Mouse (Mus musculus) retina, adult 2 months (tissue): ENCODE data around the gene Pcsk7.
A peak's percentile ranks its signal among the peaks of the same experiment; 100 is the strongest.

ENCODE experiments used
- DNase-seq: peaks from one replicate; pipeline ENCODE4 v3.0.0-alpha.2; 2012; ENCODE audit warnings: low read depth, low spot score

Pcsk7 gene

DNA sequence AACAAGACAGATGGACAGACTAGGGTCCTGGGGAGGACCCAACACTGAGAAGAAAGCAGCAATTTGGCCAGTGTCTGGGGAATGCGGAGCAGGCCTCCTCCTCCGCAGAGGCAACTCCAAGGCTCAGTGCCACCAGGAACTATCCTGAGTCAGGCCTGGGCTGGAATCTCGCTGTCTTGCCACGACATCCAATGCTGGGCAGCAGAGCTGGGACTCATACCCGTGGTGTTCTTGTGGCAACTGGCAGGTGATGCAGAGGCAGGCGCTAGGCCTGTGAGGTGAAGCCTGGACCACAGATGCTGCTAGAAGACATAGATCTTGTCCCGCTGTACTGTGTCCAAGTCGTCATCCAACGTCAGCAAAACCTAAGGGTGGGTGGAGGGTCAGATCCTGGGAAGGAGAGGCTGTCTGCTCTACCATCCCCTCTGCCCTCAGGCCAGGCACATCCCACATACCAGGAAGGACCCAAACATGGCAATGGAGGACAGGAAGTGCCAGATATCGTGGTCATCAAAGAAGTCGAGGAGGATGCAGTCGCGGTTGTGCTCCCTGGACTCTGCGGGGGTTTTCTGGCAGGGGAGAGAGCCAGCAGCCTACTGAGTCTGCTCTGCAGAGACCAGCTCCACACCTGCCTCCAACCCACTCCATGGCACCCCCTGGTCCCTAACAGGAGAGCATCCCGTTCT is 32.8 kb downstream of the Pcsk7 start:
- no peak for DNase-seq

GRCm38 (mm10) chr9:45939794-45940193 is 33.5 kb downstream of the Pcsk7 start:
- no peak for DNase-seq

GRCm38 (mm10) chr9:45941329-45941888 is 35.1 kb downstream of the Pcsk7 start:
- no peak for DNase-seq

- DNase-seq: no peak
Measured at GRCm38 (mm10) chr9:45942464-45942863, 36.2 kb downstream of the Pcsk7 start.

GRCm38 (mm10) chr9:45942916-45943315 is 36.6 kb downstream of the Pcsk7 start:
- no peak for DNase-seq

DNA sequence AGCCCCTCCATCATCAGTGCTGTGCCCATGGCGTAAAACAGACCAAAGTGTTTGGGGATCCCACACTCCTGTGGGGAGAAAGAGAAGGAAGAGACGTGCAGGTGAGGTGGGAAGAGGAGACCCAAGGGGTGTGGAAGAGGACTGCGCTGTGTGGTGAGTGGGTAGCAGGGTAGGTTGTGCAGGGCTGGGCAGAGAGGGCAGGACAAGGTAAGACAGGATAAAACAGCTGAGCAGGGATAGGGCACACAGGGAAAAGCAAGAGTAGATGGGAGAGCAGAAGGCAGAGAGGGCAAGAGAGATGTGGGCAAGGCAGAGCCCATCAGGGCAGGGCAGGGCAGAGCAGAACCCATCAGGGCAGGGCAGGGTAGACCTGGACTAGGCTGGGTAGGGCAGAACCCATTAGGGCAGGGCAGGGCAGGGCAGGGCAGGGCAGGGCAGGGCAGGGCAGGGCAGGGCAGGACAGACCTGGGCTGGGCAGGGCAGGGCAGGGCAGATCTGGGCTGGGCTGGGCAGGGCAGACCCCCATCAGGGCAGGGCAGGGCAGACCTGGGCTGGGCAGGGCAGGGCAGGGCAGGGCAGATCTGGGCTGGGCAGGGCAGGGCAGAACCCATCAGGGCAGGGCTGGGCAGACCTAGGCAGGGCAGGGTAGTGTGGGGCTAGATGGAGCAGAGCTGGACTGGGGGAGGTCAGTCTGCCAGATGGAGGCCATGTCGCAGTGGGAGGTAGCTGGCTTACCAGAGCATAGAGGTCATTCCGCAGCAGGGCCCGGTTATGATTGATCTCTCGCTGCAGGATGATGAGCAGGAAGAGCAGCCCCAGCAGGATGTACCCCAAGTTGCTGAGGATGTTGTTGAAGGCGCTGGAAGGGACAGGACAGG is 37.6 kb downstream of the Pcsk7 start:
- no peak for DNase-seq

DNA sequence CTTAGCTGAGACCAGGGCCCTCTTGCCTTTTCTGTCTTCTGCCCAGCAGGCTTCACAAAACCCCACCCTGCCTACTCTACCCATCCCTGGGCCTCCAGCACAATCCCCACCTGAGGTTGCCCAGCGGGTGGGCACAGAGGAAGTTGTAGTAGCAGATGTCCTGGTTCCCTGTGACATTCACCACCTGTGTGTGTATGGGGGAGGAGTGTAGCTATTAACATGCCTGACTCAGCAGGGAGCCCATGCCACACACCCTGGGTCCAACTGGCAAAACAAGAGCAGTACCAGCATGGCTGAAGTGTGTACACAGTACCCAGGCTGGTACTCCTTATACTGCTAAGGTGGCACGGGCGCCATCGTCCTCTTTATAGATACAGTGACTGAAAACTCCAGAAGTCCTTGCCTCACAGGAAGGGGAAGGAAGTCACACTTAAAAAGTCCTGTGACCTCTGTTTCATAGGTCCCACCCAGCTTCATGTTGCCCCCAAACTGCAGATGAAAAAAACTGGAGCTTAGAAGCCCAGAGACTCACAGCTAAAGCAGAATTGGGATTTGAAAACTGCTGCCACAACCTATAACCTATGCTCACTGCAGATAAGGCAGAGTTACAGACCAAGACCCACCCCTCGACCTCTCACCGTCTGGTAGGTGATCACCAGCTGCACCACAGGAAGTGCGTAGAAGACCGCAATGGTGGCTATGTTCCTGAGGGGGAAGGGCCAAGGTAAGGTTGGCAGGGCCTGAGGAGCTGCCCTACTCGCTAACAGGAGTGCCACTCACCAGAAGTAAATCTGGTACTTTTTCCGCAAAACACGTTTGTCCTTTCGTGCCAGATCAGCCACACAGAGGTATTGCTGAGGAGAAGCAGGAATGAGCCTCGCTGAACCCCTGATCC is 38.5 kb downstream of the Pcsk7 start:
- DNase-seq: no peak

DNA sequence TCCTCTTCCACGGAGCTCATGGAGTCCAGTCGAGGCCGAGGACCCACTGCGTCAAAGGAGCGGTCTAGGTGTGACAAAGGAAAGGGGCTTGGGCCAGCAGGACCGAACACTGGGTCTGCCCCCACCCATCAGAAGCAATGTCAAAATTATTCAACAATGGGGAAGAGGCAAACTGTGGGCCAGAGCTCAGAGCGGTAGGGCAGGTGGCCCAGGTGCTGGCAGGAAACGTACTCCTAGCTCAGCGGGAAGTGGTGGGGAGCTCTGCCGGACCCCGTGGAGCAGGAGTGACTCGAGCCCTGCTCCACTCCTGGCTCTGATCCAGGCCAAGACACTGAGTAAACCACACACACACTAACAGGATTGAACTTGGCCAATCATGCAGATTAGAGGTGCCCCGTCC is 39.4 kb downstream of the Pcsk7 start:
- DNase-seq: no peak

DNA sequence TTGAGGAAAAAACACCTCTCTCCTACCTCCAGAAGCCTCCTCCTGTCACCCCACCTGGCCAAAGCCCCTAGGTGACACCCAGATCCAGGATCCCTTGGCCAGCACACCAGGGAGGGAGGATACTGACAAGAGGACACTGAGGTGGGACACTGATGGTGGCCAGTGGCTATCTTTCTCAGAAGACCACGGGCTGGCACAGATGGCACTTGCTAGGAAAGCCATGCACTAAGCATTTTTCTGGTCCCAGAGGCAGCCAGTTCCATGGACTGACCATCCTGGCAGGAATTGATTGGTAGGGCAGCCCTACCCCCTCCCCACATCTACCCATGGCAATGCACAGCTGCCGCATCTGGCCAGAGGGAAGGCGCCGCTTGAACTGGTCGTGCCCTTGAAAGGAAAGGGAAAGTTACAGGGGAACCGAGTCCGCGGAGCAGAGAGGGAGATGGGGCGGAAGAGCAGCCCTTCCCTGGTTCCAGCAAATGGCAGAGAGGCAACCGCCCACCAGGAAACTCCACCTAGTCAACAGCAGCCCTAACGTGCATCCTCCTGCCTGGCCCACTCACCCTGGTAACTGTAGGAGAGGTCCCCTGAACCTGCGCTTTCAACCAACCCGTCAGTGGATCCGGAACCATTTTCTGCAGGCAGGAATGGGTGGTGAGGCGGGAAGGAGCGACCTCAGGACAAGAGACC is 40.0 kb downstream of the Pcsk7 start:
- DNase-seq: no peak

GRCm38 (mm10) chr9:45946872-45947183 is 40.5 kb downstream of the Pcsk7 start:
- DNase-seq: no peak

DNA sequence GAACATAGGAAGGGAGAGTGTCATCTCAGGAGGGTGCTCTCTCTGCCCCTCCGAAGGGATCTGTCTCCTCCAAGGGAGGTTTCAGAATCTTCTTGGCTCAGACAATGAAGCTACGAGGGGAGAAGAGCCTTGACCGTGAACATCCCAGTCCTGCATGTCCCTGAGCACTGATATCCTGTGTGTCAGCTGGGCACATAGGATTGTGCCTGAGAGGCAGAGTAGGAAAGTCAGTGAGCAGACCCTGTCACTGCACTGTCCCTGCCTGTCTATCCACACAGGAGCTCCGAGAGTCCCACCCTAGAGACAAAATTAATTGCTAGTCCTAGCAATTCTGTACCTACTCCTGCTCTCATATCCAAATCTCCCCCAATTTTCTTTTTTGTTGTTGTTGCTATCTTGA is 45.8 kb downstream of the Pcsk7 start:
- DNase-seq: no peak

- DNase-seq: no peak
Measured at GRCm38 (mm10) chr9:45952890-45953289, 46.6 kb downstream of the Pcsk7 start.

DNA sequence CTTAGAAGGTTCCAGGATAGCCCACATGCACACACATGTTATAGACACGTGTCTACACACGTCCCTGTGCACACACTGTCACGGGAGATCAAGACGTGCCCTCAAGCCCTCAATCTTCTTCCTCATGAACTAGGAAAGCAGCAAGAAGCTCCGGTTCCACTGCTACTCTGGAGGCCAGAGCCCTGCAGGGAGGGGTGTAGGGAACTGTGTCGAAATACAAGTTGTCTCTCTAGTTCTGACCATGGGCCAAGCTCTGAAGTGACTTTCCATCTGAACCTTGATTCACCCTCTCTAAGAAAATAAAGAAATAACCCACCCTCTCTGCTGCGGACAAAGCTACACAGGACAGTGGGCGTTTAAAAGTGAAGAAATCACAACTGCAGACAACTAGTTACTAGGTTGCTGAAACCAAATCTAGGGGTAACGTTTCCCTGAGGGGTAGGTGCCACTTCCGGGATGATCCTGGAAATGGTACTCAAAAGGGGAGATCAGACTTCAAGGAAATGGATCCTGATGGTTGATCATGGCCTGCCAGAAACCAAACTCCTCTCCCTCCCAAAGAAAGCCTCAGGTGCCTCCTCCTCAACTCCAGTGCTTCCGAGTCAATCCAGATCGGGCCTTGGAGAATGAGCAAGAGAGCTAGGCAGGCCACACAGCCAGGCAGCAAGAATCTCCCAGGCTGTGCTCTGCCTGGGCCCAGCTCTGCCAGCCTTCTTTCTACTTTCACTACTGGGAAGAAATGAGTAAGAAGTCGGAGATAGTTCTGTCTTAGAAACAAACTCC is 47.4 kb downstream of the Pcsk7 start:
- no peak for DNase-seq

DNA sequence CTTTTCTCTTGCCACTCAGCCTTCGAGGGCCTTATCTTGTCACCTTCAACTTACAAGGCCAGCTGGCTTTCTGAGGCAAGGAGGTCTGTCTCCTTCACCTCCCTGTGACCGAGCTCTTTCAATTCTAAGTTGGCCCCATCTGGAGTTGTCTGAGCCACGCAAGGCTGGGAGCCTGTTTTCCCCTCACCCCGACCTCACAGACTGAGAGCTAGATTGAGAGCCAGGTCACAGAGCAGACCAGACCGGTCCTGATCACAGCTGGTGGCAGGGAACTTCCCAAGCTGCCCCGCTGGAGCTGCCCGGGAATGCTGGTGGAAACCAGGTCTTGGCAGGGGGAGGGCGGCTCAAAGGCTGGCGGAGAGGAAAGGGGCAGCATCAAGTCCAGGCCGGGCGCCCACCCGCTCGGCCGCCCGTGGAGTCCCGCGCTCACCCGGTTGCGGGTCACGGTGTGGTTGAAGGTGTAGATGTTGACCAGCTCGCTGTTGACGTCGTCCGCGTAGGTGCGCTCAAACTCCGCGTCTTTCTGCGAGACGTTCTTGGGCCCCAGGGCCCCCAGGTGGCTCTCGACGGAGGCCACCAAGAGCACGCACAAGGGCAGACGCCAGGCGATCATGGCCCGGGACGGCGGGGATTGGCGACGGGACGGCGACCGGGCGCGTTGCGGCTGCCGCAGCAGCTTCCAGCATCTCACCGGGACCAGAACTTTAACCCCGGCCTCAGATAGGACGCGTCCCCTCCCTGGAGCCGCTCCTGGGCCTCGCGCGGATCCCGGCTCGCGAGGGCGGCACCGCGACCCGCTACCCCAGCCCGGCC is 48.2 kb downstream of the Pcsk7 start:
- no peak for DNase-seq

DNA sequence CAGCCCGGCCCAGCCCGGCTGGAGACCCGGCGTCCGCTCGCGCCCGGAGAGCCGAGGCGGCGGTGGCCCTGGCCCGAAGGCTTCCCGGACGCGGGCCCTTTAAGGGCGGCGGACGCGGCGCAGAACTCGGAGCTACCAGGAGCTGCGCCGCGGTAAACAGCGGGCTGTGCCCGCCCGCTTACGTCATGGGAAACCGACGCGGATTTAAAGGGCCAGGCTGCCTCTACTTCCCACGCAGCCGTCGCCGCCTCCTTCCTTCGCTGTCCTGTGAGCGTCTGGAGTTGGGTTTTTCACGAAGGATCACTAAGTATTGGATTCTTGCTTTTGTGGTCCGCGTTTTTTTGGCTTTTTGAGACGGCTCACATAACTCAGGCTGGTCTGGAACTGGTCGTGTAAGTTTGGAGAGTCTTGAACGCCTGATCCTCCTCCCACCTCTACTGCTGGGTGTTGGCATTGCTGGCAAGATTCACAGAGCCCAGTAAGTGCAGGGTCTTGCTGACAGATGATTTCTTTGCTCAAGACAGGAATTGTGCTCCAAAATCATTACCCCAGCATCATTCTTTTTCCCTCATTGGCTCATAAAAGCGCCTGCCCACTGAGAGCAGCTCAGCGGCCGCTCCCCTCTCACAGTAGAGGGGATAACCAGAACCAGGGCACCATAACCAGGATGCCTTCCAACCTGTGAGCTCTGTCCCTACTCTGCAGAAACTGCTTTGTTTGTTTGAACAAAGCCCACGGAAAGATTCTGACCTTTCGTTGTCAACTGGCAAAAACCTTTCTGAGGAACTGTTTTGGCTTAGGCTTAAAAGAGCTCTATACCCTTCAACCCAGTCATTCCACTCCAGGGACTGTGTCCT is 49.0 kb downstream of the Pcsk7 start, which contains the start of gene Sidt2:
Gene Sidt2 (minus strand): TSS at position 152 of the 857 bp plus-strand sequence.
- DNase-seq: peak; percentile 70

GRCm38 (mm10) chr9:45958023-45958670 is 51.9 kb downstream of the Pcsk7 start:
- DNase-seq: no peak

- DNase-seq: no peak
Measured at GRCm38 (mm10) chr9:45958851-45959250, 52.6 kb downstream of the Pcsk7 start.

- DNase-seq: no peak
Measured at GRCm38 (mm10) chr9:45959661-45960060, 53.4 kb downstream of the Pcsk7 start.
